Mouse (Mus musculus): Measurements from ENCODE around the gene Slc25a54.
A peak's percentile ranks its signal among the peaks of the same experiment; 100 is the strongest.

Gene Slc25a54

GRCm38 (mm10) chr3:109080169-109080568 is at the start of gene Slc25a54:
Slc25a54 (plus strand) TSS chr3:109080469.
- DNase-seq (ENCODE audit: low read depth in 2 of 2, low spot score in 2 of 2): no peak

DNA sequence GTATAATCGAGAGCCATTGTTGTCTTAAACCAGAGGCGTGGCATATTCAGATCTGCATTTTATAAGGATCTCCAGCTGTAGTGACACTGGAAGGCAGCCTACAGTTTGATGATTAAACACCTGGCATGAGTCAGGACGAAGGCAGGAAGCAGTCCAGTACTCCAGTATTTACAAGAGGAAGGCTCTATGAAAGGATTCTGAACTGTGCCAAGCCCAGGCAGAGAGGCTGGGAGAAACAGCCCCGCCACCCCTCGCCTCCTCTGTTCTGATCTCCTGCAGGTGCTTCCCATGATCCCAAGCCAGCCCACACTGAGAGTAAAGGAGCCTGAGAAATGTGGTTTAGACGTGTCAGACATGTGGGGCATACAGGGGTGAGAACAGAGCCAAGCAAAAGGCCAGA is 49.5 kb upstream of the Slc25a54 start:
- DNase-seq (ENCODE audit: low read depth in 2 of 2, low spot score in 2 of 2): no peak

GRCm38 (mm10) chr3:109031626-109032025 is 48.6 kb upstream of the Slc25a54 start:
- no peak for DNase-seq (ENCODE audit: low read depth in 2 of 2, low spot score in 2 of 2)

DNA sequence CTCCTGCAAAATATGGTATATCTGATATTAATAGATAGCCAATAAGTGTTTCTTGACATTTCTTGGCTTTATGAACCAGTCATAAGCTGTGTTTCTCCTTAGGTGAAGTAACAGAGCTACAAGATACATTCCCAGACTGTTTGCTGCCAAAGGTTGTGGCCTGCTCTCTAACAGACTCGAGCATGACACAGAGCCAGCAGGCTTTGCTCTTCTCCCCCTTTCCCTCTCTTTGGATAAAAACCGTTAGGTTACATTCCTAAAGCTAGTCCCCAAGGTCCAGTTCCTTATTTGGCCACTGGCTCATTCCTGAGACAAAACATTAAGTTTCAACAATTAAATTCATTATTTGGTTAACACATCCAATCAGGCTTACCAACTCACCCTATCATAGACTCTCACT is 48.0 kb upstream of the Slc25a54 start:
- no peak for DNase-seq (ENCODE audit: low read depth in 2 of 2, low spot score in 2 of 2)

GRCm38 (mm10) chr3:109034411-109034810 is 45.9 kb upstream of the Slc25a54 start:
- DNase-seq (ENCODE audit: low read depth in 2 of 2, low spot score in 2 of 2): no peak

- no peak for DNase-seq (ENCODE audit: low read depth in 2 of 2, low spot score in 2 of 2)
These were observed 39.4 kb upstream of the Slc25a54 start for GRCm38 (mm10) chr3:109040908-109041307.

- no peak for DNase-seq (ENCODE audit: low read depth in 2 of 2, low spot score in 2 of 2)
These were observed 36.9 kb upstream of the Slc25a54 start for GRCm38 (mm10) chr3:109043395-109043794.

GRCm38 (mm10) chr3:109046428-109046827 is 33.8 kb upstream of the Slc25a54 start:
- DNase-seq (ENCODE audit: low read depth in 2 of 2, low spot score in 2 of 2): no peak

- DNase-seq (ENCODE audit: low read depth in 2 of 2, low spot score in 2 of 2): no peak
These were observed 32.5 kb upstream of the Slc25a54 start for GRCm38 (mm10) chr3:109047707-109048283.

- no peak for DNase-seq (ENCODE audit: low read depth in 2 of 2, low spot score in 2 of 2)
These were observed 29.0 kb upstream of the Slc25a54 start for GRCm38 (mm10) chr3:109051056-109051945.

DNA sequence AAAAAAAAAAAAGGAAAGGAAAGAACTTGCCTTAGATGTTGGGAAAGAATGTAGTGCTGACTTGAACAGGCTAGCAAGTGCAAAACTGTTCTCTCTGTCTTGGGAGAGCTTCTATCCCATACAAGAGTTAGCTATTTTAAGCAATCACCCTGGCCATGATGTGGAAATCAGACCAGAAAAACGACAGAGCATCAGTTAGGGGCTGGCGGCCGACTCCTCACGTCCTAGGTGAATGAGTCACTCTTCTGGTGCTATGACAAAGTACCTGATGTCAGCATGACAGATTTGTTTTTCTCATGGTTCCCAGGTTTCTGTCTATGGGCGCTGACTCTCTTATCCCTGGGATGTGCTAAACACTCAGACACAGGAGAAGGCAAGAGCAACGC is 28.3 kb upstream of the Slc25a54 start:
- DNase-seq (ENCODE audit: low read depth in 2 of 2, low spot score in 2 of 2): no peak

DNA sequence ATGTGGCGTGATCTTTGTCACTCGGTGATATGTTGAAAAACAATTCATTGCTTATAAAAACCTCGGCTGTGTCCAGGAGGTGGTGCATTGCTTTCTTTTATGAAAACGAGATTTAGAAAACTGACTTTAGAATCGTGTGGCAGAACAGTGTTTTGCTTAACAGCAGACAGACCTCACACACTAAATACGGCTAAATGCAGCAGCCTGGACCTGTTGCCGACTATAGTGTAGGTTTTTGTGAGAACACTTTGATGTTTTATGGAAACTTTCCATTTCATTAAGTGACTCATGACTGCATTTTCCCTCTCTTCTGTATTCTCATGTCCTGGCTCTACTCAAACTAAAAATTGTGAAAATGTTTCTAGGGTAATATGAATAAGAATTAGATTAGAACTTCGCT is 20.4 kb upstream of the Slc25a54 start:
- no peak for DNase-seq (ENCODE audit: low read depth in 2 of 2, low spot score in 2 of 2)

GRCm38 (mm10) chr3:109062391-109062790 is 17.9 kb upstream of the Slc25a54 start:
- no peak for DNase-seq (ENCODE audit: low read depth in 2 of 2, low spot score in 2 of 2)

DNA sequence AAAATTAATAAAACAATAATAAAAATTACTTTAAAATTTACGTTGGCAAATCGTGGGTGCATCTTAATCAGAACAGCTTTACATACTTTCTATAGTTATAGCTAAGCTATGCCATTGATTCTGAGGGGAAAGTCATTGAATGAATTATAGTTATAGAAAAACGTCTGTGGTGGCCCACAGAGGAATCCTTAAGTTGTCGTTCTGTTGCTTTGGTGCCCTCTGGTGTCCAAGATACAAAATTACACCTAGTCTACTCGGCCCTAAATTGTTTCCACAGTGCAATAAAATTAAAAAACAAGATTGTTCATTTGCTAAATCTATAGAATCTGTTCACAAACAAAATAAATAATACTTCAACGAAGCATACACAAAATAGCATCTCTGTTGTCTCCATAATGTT is 17.3 kb upstream of the Slc25a54 start:
- peak; percentile 24 to 51 for DNase-seq (ENCODE audit: low read depth in 2 of 2, low spot score in 2 of 2)

- no peak for DNase-seq (ENCODE audit: low read depth in 2 of 2, low spot score in 2 of 2)
These were observed 4.1 kb downstream of the Slc25a54 start for GRCm38 (mm10) chr3:109084418-109084817.

DNA sequence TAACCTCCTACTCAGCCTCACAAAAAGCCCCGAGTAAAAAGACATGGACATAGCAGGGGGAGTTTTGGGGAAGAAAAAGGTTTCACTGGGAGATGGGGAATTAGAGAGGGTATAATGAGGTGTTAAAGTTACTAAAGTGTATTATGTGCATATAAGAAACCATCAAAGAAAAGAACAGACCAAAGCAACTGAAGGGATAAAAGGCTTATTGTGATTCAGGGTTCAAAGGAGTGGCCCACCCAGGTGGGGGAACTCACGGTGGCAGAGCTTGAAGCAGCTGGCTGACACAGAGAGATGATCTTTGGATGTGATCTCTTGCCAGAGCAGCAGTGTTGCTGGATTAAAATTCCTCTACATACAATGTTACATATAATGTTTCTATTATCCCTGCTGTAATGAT is 8.2 kb downstream of the Slc25a54 start:
- no peak for DNase-seq (ENCODE audit: low read depth in 2 of 2, low spot score in 2 of 2)

GRCm38 (mm10) chr3:109104702-109105101 is 24.4 kb downstream of the Slc25a54 start:
- no peak for DNase-seq (ENCODE audit: low read depth in 2 of 2, low spot score in 2 of 2)

DNA sequence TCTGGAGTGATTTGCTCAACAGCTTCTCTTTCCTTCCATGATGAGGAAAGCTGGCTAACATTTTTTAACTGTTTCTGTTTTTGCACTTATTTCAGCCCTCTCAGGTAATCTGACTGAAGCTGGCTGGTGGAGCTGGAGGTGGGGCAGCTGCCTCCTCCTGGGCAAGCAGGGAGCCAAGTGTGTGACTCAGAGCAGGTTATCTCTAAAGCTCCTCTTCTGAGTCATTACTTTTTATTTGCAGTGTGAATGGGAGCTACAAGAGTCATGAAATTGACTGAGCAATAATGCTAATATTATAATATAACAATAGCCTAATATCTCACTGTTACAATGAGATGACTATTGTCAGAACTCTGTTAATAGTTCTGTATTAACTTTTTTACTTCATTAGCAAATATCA is 36.9 kb downstream of the Slc25a54 start:
- DNase-seq (ENCODE audit: low read depth in 2 of 2, low spot score in 2 of 2): no peak

GRCm38 (mm10) chr3:109119562-109119961 is 39.3 kb downstream of the Slc25a54 start:
- no peak for DNase-seq (ENCODE audit: low read depth in 2 of 2, low spot score in 2 of 2)

DNA sequence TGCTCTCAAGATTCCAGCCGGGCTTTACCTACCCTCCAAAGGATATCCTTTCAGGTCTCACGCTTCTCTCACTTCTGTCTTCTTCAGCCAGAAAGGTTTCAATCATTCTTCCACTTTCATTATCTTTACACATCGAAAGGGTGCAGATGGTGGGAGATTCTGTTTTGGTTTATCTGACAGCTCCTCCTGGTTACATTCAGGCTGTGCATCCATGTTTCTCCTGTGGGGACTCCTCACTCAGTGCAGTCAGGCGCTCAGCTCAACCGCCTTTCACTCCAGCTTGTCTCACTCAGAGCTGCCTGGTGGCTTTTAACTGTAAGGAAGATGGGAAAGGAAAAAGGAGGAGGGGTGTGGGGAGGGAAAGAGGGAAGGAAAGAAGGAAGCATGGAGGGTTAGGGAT is 39.7 kb downstream of the Slc25a54 start:
- no peak for DNase-seq (ENCODE audit: low read depth in 2 of 2, low spot score in 2 of 2)

GRCm38 (mm10) chr3:109122641-109123530 is 42.6 kb downstream of the Slc25a54 start, which contains the start of gene Slc25a24:
Slc25a24 (plus strand) TSS chr3:109123149.
- DNase-seq (ENCODE audit: low read depth in 2 of 2, low spot score in 2 of 2): peak in 1 of 2 experiments; percentile 5

Data from CD8-positive naive resting alpha-beta T cell, adult 2 months (primary cell).